Mouse (Mus musculus) macrophage (primary cell): ENCODE data around the gene Mbnl2. TPM values are rescaled to one million over a fixed set of nuclear protein-coding genes. Genes with fewer than 3 reads are reported as not detected.

ENCODE experiments used
- H3K27ac ChIP-seq: fragments of 350-480 bp; formaldehyde crosslinking; 2 replicates; pipeline ENCODE4 v1.9.0; 2021
- H3K36me3 ChIP-seq: fragments of 350-480 bp; formaldehyde crosslinking; 2 replicates; pipeline ENCODE4 v1.9.0; 2021; ENCODE audit errors: inconsistent target
- H3K4me3 ChIP-seq: fragments of 350-480 bp; formaldehyde crosslinking; 2 replicates; pipeline ENCODE4 v1.9.0; 2021; ENCODE audit errors: inconsistent target
- H3K79me2 ChIP-seq: fragments of 350-480 bp; formaldehyde crosslinking; 2 replicates; pipeline ENCODE4 v1.9.0; 2021; ENCODE audit errors: inconsistent target
- WGBS: methylation state at CpG from one replicate; pipeline ENCODE4 v1.1.7; 2026; ENCODE audit warnings: inconsistent platforms; ENCODE audit not compliant: missing documents; 5-methylcytosine and 5-hydroxymethylcytosine counted together
- polyA plus RNA-seq: library from polyadenylated mRNA; stranded (reverse); fragments of 250-400 nt; gene quantifications from 3 replicates; pipeline ENCODE4 v1.2.4, GENCODE M21; 2018; ENCODE audit warnings: inconsistent platforms

The Mbnl2 gene
- polyA plus RNA-seq, 1 experiment from 2014 or later: 126 TPM

GRCm38 (mm10) chr14:120478641-120479341, 203.3 kb downstream of the Mbnl2 start:
- Histone ChIP-seq H3K79me2 (peaks cover 50% of the 10 kb centered on the region), H3K36me3 (peaks cover 10% of the 10 kb centered on the region; the same call in 1 of the 2 replicates), H3K27ac (peak overlapping the region; percentile 92), H3K4me3 (peak overlapping the region; percentile 87)
- under 1% methylated on average over 60 of the region's 62 CpGs for WGBS

GRCm38 (mm10) chr14:120480341-120480900, 205.0 kb downstream of the Mbnl2 start:
- H3K36me3 ChIP-seq: peaks cover 10% of the 10 kb centered on the region; the same call in 1 of the 2 replicates
- WGBS: 62% methylated on average over 8 of the region's 8 CpGs
- H3K27ac ChIP-seq: peak overlapping the region; percentile 92
- H3K4me3 ChIP-seq: peak overlapping the region; percentile 87
- peaks cover 67% of the 10 kb centered on the region for H3K79me2 ChIP-seq

- Histone ChIP-seq H3K79me2 (peaks cover 72% of the 10 kb centered on the region), H3K27ac (peak overlapping the region; percentile 92), H3K36me3 (peaks cover 10% of the 10 kb centered on the region; the same call in 1 of the 2 replicates), H3K4me3 (peak overlapping the region; percentile 1; the same call in 1 of the 2 replicates)
- 81% methylated on average over 4 of the region's 4 CpGs for WGBS
Observed at GRCm38 (mm10) chr14:120480927-120481326, 205.5 kb downstream of the Mbnl2 start.

Other genes starting within 250 kb of the Mbnl2 start
- gene Oxgr1, start 233.2 kb upstream of the Mbnl2 start, polyA plus RNA-seq: not detected in 3 replicates
- gene Rap2a, start 202.8 kb downstream of the Mbnl2 start, polyA plus RNA-seq: 51.4 to 76.6 TPM (median 60.4 TPM) in 3 replicates